Comparison of ENCODE assay signal across 11 mouse cellular contexts in genomic region chr4:95738179-95738578, GRCm38 (mm10).
DNase-seq lines count a peak whose midpoint lies in the region; ATAC-seq and TF ChIP-seq lines count a peak whose summit lies in the region.
"Had no signal": no experiment of that assay in that cellular context is flagged by ENCODE, and none has a peak within 500 bp of the region (broad histone marks: within the 10 kb centered on the region; RNA-seq: fewer than 3 reads in every experiment).

No protein-coding gene starts in this region.

- H3K9me3 ChIP-seq in heart, embryonic 11.5 days (replicated peaks; ENCODE audit: control insufficient read depth, low read length), result no peaks in the 10 kb centered on the region
- H3K9me3 ChIP-seq in liver, embryonic 14.5 days (ENCODE audit: control insufficient read depth, low read length), result no peaks in the 10 kb centered on the region
- H3K9me3 ChIP-seq: embryonic facial prominence, embryonic 13.5 days; neural tube, embryonic 15.5 days had no signal

- H3K4me3 ChIP-seq in heart, embryonic 11.5 days (ENCODE audit: low read depth, low read length), result no peak overlapping the region
- no peak overlapping the region for H3K4me3 ChIP-seq in liver, embryonic 14.5 days (ENCODE audit: insufficient read depth in 1 of 2, low read depth in 2 of 2, low read length in 2 of 2)
- H3K4me3 ChIP-seq: embryonic facial prominence, embryonic 13.5 days; neural tube, embryonic 15.5 days had no signal

- H3K27ac ChIP-seq in heart, embryonic 11.5 days (ENCODE audit: low read depth, low read length), result no peak overlapping the region
- no peak overlapping the region for H3K27ac ChIP-seq in liver, embryonic 14.5 days
- H3K27ac ChIP-seq: embryonic facial prominence, embryonic 13.5 days; neural tube, embryonic 15.5 days had no signal

- WGBS in heart, embryonic 11.5 days (ENCODE audit: insufficient replicate concordance), result 27% methylated on average over 5 of the region's 5 CpGs
- 25% methylated on average over 5 of the region's 5 CpGs for WGBS in liver, embryonic 14.5 days (ENCODE audit: insufficient replicate concordance)

- TF ChIP-seq CTCF in liver, embryonic 14.5 days (IDR thresholded peaks at IDR 0.05; ENCODE audit: low read depth), result no peak

- no peaks in the 10 kb centered on the region for H3K36me3 ChIP-seq in heart, embryonic 11.5 days (ENCODE audit: control insufficient read depth, insufficient read depth, low read length)
- H3K36me3 ChIP-seq in liver, embryonic 14.5 days (replicated peaks; ENCODE audit: control insufficient read depth, insufficient read depth, low read depth), result no peaks in the 10 kb centered on the region
- H3K36me3 ChIP-seq: embryonic facial prominence, embryonic 13.5 days; neural tube, embryonic 15.5 days had no signal

- TF ChIP-seq EP300 in liver, embryonic 14.5 days (IDR thresholded peaks at IDR 0.05; ENCODE audit: low read depth), result no peak

- H3K27me3 ChIP-seq in heart, embryonic 11.5 days (ENCODE audit: control insufficient read depth, insufficient read depth, low read length), result no peaks in the 10 kb centered on the region
- H3K27me3 ChIP-seq in liver, embryonic 14.5 days (ENCODE audit: control insufficient read depth, insufficient read depth, low read length), result no peaks in the 10 kb centered on the region
- H3K27me3 ChIP-seq: embryonic facial prominence, embryonic 13.5 days; neural tube, embryonic 15.5 days had no signal

- H3K9ac ChIP-seq in heart, embryonic 11.5 days (ENCODE audit: low read depth, low read length), result no peak overlapping the region
- H3K9ac ChIP-seq in liver, embryonic 14.5 days (replicated peaks), result no peak overlapping the region
- H3K9ac ChIP-seq: embryonic facial prominence, embryonic 13.5 days; neural tube, embryonic 15.5 days had no signal

- peak; percentile 39 for DNase-seq in heart, adult 8-10 months (ENCODE audit: low spot score)
- DNase-seq in adrenal gland, postnatal 14 days, result peak; percentile 75
- DNase-seq in kidney, adult 18-20 months, result peak; percentile 57
- peak; percentile 10 to 16 (median 11) for DNase-seq in liver, embryonic 14.5 days (ENCODE audit: low read depth in 3 of 3, low spot score in 3 of 3)
- no peak for DNase-seq in urinary bladder, postnatal 25 days (ENCODE audit: low spot score)
- DNase-seq in left cerebral cortex, adult 9 months (ENCODE audit: low spot score in 2 of 2), result no peak
- DNase-seq: left cerebral cortex, postnatal 4 days had no signal

- H3K4me2 ChIP-seq in heart, embryonic 11.5 days, result no peak overlapping the region
- no peak overlapping the region for H3K4me2 ChIP-seq in liver, embryonic 14.5 days (ENCODE audit: low read depth)
- H3K4me2 ChIP-seq: embryonic facial prominence, embryonic 13.5 days; neural tube, embryonic 15.5 days had no signal

- H3K4me1 ChIP-seq in heart, embryonic 11.5 days (ENCODE audit: control insufficient read depth, insufficient read depth, low read length), result peaks cover 32% of the 10 kb centered on the region
- peaks cover 0 to 15% of the 10 kb centered on the region in 2 experiments; a peak in 2 of 4 replicates for H3K4me1 ChIP-seq in liver, embryonic 14.5 days (replicated peaks; ENCODE audit: control insufficient read depth in 2 of 2, insufficient read depth in 2 of 2, low read length in 1 of 2)

- no peak for ATAC-seq in heart, embryonic 11.5 days (replicated peaks; ENCODE audit: insufficient number of reproducible peaks, low FRiP score, low TSS enrichment)
- peak; percentile 55; the same call in 1 of the 2 replicates for ATAC-seq in liver, embryonic 14.5 days (ENCODE audit: insufficient read depth)
- ATAC-seq in activated CD4-positive, CD25-positive, alpha-beta regulatory T cell, adult 4 months, result no peak

Comparison
In these comparisons a context has a peak if more than half of its experiments do, and no peak if none do; other contexts are left out.
1. DNase-seq: peak in heart, adult 8-10 months (single experiment), adrenal gland, postnatal 14 days (single experiment), kidney, adult 18-20 months (single experiment) and liver, embryonic 14.5 days (3 of 3); none in urinary bladder, postnatal 25 days (single experiment) and left cerebral cortex, adult 9 months (0 of 2).